Mouse (Mus musculus) kidney, adult 9 months (tissue): ENCODE data around the gene Pak7.
"Not testable (repeated sequence)": the region's sequence is repeated elsewhere in the genome, so short reads cannot be mapped to it uniquely, and the experiment has no call there.

ENCODE experiments used
- DNase-seq: peaks from one replicate; pipeline ENCODE4 v3.0.0; 2022

Gene Pak7

GRCm38 (mm10) chr2:136387181-136388131 lies at the start of gene Pak7:
TSS of gene Pak7 (minus strand) at chr2:136387967.
- no peak for DNase-seq

GRCm38 (mm10) chr2:136425561-136425960 lies 37.8 kb upstream of the Pak7 start:
- DNase-seq: no peak

GRCm38 (mm10) chr2:136419543-136419942 lies 31.8 kb upstream of the Pak7 start:
- DNase-seq: no peak

GRCm38 (mm10) chr2:136416381-136416780 lies 28.6 kb upstream of the Pak7 start:
- no peak for DNase-seq

GRCm38 (mm10) chr2:136402587-136402986 lies 14.8 kb upstream of the Pak7 start:
- no peak for DNase-seq

- DNase-seq: no peak
These were observed 12.4 kb downstream of the Pak7 start for GRCm38 (mm10) chr2:136375318-136375717.

- no peak for DNase-seq
These were observed 15.4 kb downstream of the Pak7 start for GRCm38 (mm10) chr2:136372361-136372760.

- DNase-seq: no peak
These were observed 36.2 kb downstream of the Pak7 start for GRCm38 (mm10) chr2:136351393-136352096.

GRCm38 (mm10) chr2:136350459-136350858 lies 37.3 kb downstream of the Pak7 start:
- no peak for DNase-seq

GRCm38 (mm10) chr2:136349671-136350275 lies 38.0 kb downstream of the Pak7 start:
- no peak for DNase-seq

GRCm38 (mm10) chr2:136344240-136344780 lies 43.5 kb downstream of the Pak7 start:
- DNase-seq: not testable (repeated sequence)

GRCm38 (mm10) chr2:136329974-136330373 lies 57.8 kb downstream of the Pak7 start:
- DNase-seq: no peak

GRCm38 (mm10) chr2:136325646-136326045 lies 62.1 kb downstream of the Pak7 start:
- DNase-seq: no peak

GRCm38 (mm10) chr2:136309313-136309712 lies 78.5 kb downstream of the Pak7 start:
- DNase-seq: no peak

GRCm38 (mm10) chr2:136308743-136309142 lies 79.0 kb downstream of the Pak7 start:
- DNase-seq: no peak

- DNase-seq: no peak
These were observed 85.6 kb downstream of the Pak7 start for GRCm38 (mm10) chr2:136302201-136302600.

GRCm38 (mm10) chr2:136301406-136301805 lies 86.4 kb downstream of the Pak7 start:
- DNase-seq: no peak

- no peak for DNase-seq
These were observed 90.4 kb downstream of the Pak7 start for GRCm38 (mm10) chr2:136297371-136297770.

GRCm38 (mm10) chr2:136282043-136282442 lies 105.7 kb downstream of the Pak7 start:
- DNase-seq: no peak

- DNase-seq: not testable (repeated sequence)
These were observed 145.8 kb downstream of the Pak7 start for GRCm38 (mm10) chr2:136241960-136242359.

- no peak for DNase-seq
These were observed 156.5 kb downstream of the Pak7 start for GRCm38 (mm10) chr2:136231228-136231627.

GRCm38 (mm10) chr2:136204034-136204433 lies 183.7 kb downstream of the Pak7 start:
- DNase-seq: no peak

- DNase-seq: no peak
These were observed 212.7 kb downstream of the Pak7 start for GRCm38 (mm10) chr2:136175030-136175429.
